Mouse (Mus musculus): ENCODE measurements around the gene Dusp28. TPM values are rescaled to one million over a fixed set of nuclear protein-coding genes. Genes with fewer than 3 reads are reported as not detected.

Gene Dusp28
- total RNA-seq (2012; rRNA removed) (3.4 and 3.6 TPM in 2 replicates), total RNA-seq (2014; rRNA removed) (3.2 and 4.6 TPM in 2 replicates), polyA plus RNA-seq (2012; ENCODE audit: insufficient read length, low read depth) (2.6 and 3.6 TPM in 2 replicates)

DNA sequence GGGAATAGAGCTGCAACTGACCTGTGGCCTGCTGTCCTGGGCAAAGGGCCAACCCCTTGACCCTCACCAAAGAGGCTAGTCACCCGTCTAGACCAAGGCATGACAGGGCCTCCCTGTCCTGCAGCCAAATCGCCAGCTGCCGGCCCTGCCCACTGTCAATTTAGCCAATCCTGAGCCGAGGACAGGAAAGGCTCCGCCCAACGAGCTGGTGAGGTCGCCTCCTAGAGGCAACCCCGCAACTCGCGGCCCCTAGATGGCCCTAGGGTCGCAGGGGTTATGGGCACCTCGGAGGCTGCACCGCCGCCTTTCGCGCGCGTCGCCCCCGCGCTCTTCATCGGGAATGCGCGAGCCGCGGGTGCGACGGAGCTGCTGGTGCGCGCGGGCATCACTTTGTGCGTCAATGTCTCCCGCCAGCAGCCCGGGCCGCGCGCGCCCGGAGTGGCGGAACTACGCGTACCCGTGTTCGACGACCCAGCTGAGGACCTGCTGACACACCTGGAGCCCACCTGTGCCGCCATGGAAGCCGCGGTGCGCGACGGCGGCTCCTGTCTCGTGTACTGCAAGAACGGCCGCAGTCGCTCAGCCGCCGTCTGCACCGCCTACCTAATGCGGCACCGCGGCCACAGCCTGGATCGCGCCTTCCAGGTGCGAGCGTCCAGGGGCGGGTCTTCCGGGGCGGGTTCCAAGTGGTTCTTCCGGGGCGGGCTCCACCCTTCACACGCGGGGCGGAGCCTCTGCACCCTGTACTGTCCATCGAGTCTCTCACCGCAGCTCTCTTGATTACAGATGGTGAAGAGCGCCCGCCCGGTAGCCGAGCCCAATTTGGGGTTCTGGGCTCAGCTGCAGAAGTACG, at the start of gene Dusp28:
TSS of gene Dusp28 (plus strand) at position 203 of the 853 bp plus-strand sequence.
- Histone ChIP-seq H3K27me3 (replicated peaks) (peaks cover 11% of the 10 kb centered on the region), H3K79me2 (replicated peaks; ENCODE audit: control insufficient read depth, extremely low read depth, insufficient read depth, poor library complexity, severe bottlenecking) (no peaks in the 10 kb centered on the region), H3K4me3 (replicated peaks in 1 of 3; ENCODE audit: low read depth in 2 of 3, low read length in 2 of 3, poor library complexity in 1 of 3) (peak within 1 kb of the TSS; percentile 57 to 91 (median 79)), H3K27ac (ENCODE audit: insufficient read depth, low read depth) (peak within 1 kb of the TSS; percentile 71), H3K9me3 (replicated peaks; ENCODE audit: low read length) (peaks cover 2% of the 10 kb centered on the region), H3K36me3 (replicated peaks in 1 of 2; ENCODE audit: control insufficient read depth in 1 of 2, insufficient read depth in 1 of 2, low read length in 1 of 2) (peaks cover 0 to 7% of the 10 kb centered on the region in 2 experiments), H3K9ac (ENCODE audit: insufficient read depth, low read depth) (peak within 1 kb of the TSS; percentile 70), H3K4me2 (ENCODE audit: insufficient read depth, low read depth, poor library complexity, severe bottlenecking) (peak within 1 kb of the TSS; percentile 92), H3K4me1 (ENCODE audit: control insufficient read depth in 1 of 2, insufficient read depth in 2 of 2) (peaks cover 16 to 35% of the 10 kb centered on the region in 2 experiments)
- dilution Hi-C loops (cut with MboI; ENCODE audit: extremely low pct_ligation_motif_present, extremely low pct_unique_long_range_greater_than_20kb, low sequenced_read_pairs) (no loop called here), in situ Hi-C loops (cut with MboI; ENCODE audit: low pct_ligation_motif_present, low pct_unique_long_range_greater_than_20kb, low sequenced_read_pairs) (no loop called here)
- DNase-seq (ENCODE audit: extremely low read depth) = peak; percentile 86
- TF ChIP-seq SIN3A (IDR thresholded peaks at IDR 0.05; ENCODE audit: low read length) (peak; percentile 84), POLR2A (IDR thresholded peaks at IDR 0.05; ENCODE audit: low read depth, low read length) (peak; percentile 83), CHD1 (IDR thresholded peaks at IDR 0.05; ENCODE audit: low read depth, low read length) (no peak), USF2 (conservative IDR thresholded peaks at IDR 0.05; ENCODE audit: low read depth, low read length) (no peak), KAT2A (IDR thresholded peaks at IDR 0.05; ENCODE audit: insufficient replicate concordance, low read length) (peak; percentile 67; the same call in 1 of the 2 replicates), TCF12 (IDR thresholded peaks at IDR 0.05; ENCODE audit: low read depth, low read length) (peak; percentile 71; the same call in 1 of the 2 replicates), MAX (IDR thresholded peaks at IDR 0.05; ENCODE audit: low read length) (0 out of 2 replicates have a peak, but pooled peaks have one; percentile 51), ETS1 (conservative IDR thresholded peaks at IDR 0.05; ENCODE audit: low read depth, low read length) (no peak), MYC (IDR thresholded peaks at IDR 0.05; ENCODE audit: low read depth, low read length) (no peak), MAZ (IDR thresholded peaks at IDR 0.05; ENCODE audit: low read depth, low read length) (no peak), CTCF (conservative IDR thresholded peaks at IDR 0.05 in 1 of 2, IDR thresholded peaks at IDR 0.05 in 1 of 2; ENCODE audit: low read depth in 2 of 2, low read length in 2 of 2) (peak in 1 of 2 experiments; percentile 61; a peak in 2 of 4 replicates), E2F4 (IDR thresholded peaks at IDR 0.05; ENCODE audit: insufficient replicate concordance, low read depth, low read length) (no peak), TBP (conservative IDR thresholded peaks at IDR 0.05; ENCODE audit: low read depth, low read length) (0 out of 2 replicates have a peak, but pooled peaks have one; percentile 28), ZC3H11A (IDR thresholded peaks at IDR 0.05; ENCODE audit: low read depth, low read length) (no peak), CHD2 (IDR thresholded peaks at IDR 0.05; ENCODE audit: low read length) (no peak), POLR2AphosphoS2 (IDR thresholded peaks at IDR 0.05; ENCODE audit: low read depth, low read length) (no peak; the same call in none of the 2 replicates), MXI1 (IDR thresholded peaks at IDR 0.05; ENCODE audit: low read depth, low read length) (no peak), USF1 (IDR thresholded peaks at IDR 0.05; ENCODE audit: low read depth, low read length) (no peak), ZNF384 (IDR thresholded peaks at IDR 0.05; ENCODE audit: low read depth, low read length) (no peak), MEF2A (IDR thresholded peaks at IDR 0.05; ENCODE audit: borderline replicate concordance, low read depth, low read length) (0 out of 2 replicates have a peak, but pooled peaks have one; percentile 12), UBTF (IDR thresholded peaks at IDR 0.05; ENCODE audit: low read depth, low read length) (no peak), IRF4 (IDR thresholded peaks at IDR 0.05; ENCODE audit: low read depth, low read length) (peak; percentile 46; the same call in 1 of the 2 replicates), BHLHE40 (IDR thresholded peaks at IDR 0.05; ENCODE audit: low read depth, low read length) (no peak), JUN (IDR thresholded peaks at IDR 0.05; ENCODE audit: insufficient read depth, low read depth, low read length) (no peak), ZMIZ1 (IDR thresholded peaks at IDR 0.05; ENCODE audit: low read depth, low read length) (peak; percentile 83), JUND (conservative IDR thresholded peaks at IDR 0.05; ENCODE audit: low read depth, low read length) (no peak), SMC3 (IDR thresholded peaks at IDR 0.05; ENCODE audit: low read depth, low read length) (no peak), EP300 (IDR thresholded peaks at IDR 0.05; ENCODE audit: low read length) (no peak), GABPA (IDR thresholded peaks at IDR 0.05; ENCODE audit: insufficient replicate concordance, low read depth, low read length) (no peak), MAFK (IDR thresholded peaks at IDR 0.05; ENCODE audit: insufficient replicate concordance, low read length) (no peak), PAX5 (IDR thresholded peaks at IDR 0.05; ENCODE audit: low read length) (no peak), RAD21 (IDR thresholded peaks at IDR 0.05; ENCODE audit: low read depth, low read length) (no peak), HCFC1 (IDR thresholded peaks at IDR 0.05; ENCODE audit: low read depth, low read length) (peak; percentile 75), NELFE (IDR thresholded peaks at IDR 0.05; ENCODE audit: low read depth, low read length) (peak; percentile 71), RCOR1 (conservative IDR thresholded peaks at IDR 0.05; ENCODE audit: low read depth, low read length) (no peak), ELF1 (IDR thresholded peaks at IDR 0.05; ENCODE audit: low read depth, low read length) (peak; percentile 79), NRF1 (IDR thresholded peaks at IDR 0.05; ENCODE audit: low read depth, low read length) (peak; percentile 41; the same call in 1 of the 2 replicates), ZKSCAN1 (IDR thresholded peaks at IDR 0.05; ENCODE audit: borderline replicate concordance, low read depth, low read length) (no peak)

Data from CH12.LX (cell line).